Mouse (Mus musculus) left cerebral cortex, postnatal 25 days (tissue): ENCODE results near the gene Abcc1. TPM values are rescaled to one million over a fixed set of nuclear protein-coding genes. Genes with fewer than 3 reads are reported as not detected.

Experiments used
- DNase-seq, 2 experiments: peaks; one replicate each; pipeline ENCODE4 v3.0.0; 2022; ENCODE audit warnings: low spot score in 2 of 2, mixed read lengths in 1 of 2
- intact Hi-C: fragments of 180-260 bp; cut with DNase I; formaldehyde crosslinking; loops from one replicate; pipeline ENCODE4 v1.15.1; 2025
- total RNA-seq, 2 experiments: library from RNA; stranded (reverse); gene quantifications; 2 replicates each; pipeline ENCODE4 v1.2.3; 2021

Gene Abcc1
- total RNA-seq, 2 experiments from 2014 or later: 16.7 to 17.6 TPM

GRCm38 (mm10) chr16:14476701-14477400 is 115.5 kb downstream of the Abcc1 start:
- no peak for DNase-seq
- intact Hi-C loops: no loop called here

- intact Hi-C loops: no loop called here
- no peak for DNase-seq
These were observed 116.3 kb downstream of the Abcc1 start for GRCm38 (mm10) chr16:14477510-14478300.

GRCm38 (mm10) chr16:14479641-14480040 is 118.3 kb downstream of the Abcc1 start:
- intact Hi-C loops: no loop called here
- no peak for DNase-seq

GRCm38 (mm10) chr16:14483221-14483620 is 121.9 kb downstream of the Abcc1 start:
- no peak for DNase-seq
- intact Hi-C loops: no loop called here

GRCm38 (mm10) chr16:14493491-14494114 is 132.2 kb downstream of the Abcc1 start:
- intact Hi-C loops: loop anchor here (1.0 to 5.0 kb wide), 3 partner anchors 181 to 331 kb away; partner anchors contain the start of genes Marf1 and Nde1
- peak in 1 of 2 experiments; percentile 15 for DNase-seq

GRCm38 (mm10) chr16:14501649-14502360 is 140.4 kb downstream of the Abcc1 start:
- intact Hi-C loops: no loop called here
- no peak for DNase-seq

GRCm38 (mm10) chr16:14506461-14506860 is 145.1 kb downstream of the Abcc1 start:
- intact Hi-C loops: no loop called here
- DNase-seq: no peak

Other genes starting within 250 kb of the Abcc1 start
- 10 to 100 TPM; 16.2 to 17.5 TPM for gene Nde1, start 198.3 kb upstream of the Abcc1 start, total RNA-seq
- 100 to 1,000 TPM; 128 to 135 TPM for gene Marf1, start 198.2 kb upstream of the Abcc1 start, total RNA-seq
- 1 to 10 TPM; 3.6 to 4.4 TPM for gene Myh11, start 70.2 kb upstream of the Abcc1 start, total RNA-seq
- gene Fopnl, start 44.2 kb upstream of the Abcc1 start, total RNA-seq: 10 to 100 TPM; 49.1 to 52.6 TPM
- not detected for gene A630010A05Rik, start 200.8 kb downstream of the Abcc1 start, total RNA-seq